Mouse (Mus musculus) myocyte (in vitro differentiated cells): Measurements from ENCODE around the gene Zbtb37. TPM values are rescaled to one million over a fixed set of nuclear protein-coding genes. Genes with fewer than 3 reads are reported as not detected.
"Not testable (repeated sequence)": the region's sequence is repeated elsewhere in the genome, so short reads cannot be mapped to it uniquely, and the experiment has no call there.

Experiments used
- H3K27me3 ChIP-seq: one replicate; pipeline ENCODE4 v1.6.1; 2011; ENCODE audit not compliant: control insufficient read depth, insufficient read depth, insufficient read length
- H3K36me3 ChIP-seq: one replicate; pipeline ENCODE4 v1.6.1; 2011; ENCODE audit not compliant: control insufficient read depth, insufficient read depth
- H3K4me2 ChIP-seq: one replicate; pipeline ENCODE4 v1.6.1; 2011; ENCODE audit warnings: low read depth, control low read depth
- H3K4me3 ChIP-seq: one replicate; pipeline ENCODE4 v1.5.1; 2011; ENCODE audit warnings: mild to moderate bottlenecking, control low read depth, moderate library complexity
- H3K79me2 ChIP-seq: one replicate; pipeline ENCODE4 v1.6.1; 2011; ENCODE audit not compliant: control insufficient read depth, insufficient read depth
- H3ac ChIP-seq: one replicate; pipeline ENCODE4 v1.6.1; 2011; ENCODE audit not compliant: control insufficient read depth, insufficient read length
- CEBPB ChIP-seq: IDR thresholded peaks from 2 replicates; pipeline ENCODE4 v1.6.1; 2011; ENCODE audit warnings: mild to moderate bottlenecking, moderate library complexity; ENCODE audit not compliant: poor library complexity, insufficient read depth, severe bottlenecking
- E2F4 ChIP-seq: IDR thresholded peaks from one replicate; pipeline ENCODE4 v1.6.1; 2011; ENCODE audit warnings: mild to moderate bottlenecking, control low read depth, moderate library complexity; ENCODE audit not compliant: insufficient read depth
- MAX ChIP-seq: IDR thresholded peaks from one replicate; pipeline ENCODE4 v1.6.1; 2011; ENCODE audit warnings: low read depth, mild to moderate bottlenecking, control low read depth
- MYOD1 ChIP-seq, 3 experiments: IDR thresholded peaks; one replicate each; pipeline ENCODE4 v1.6.1; 2011; ENCODE audit warnings: control low read depth in 2 of 3, low read depth in 2 of 3, mild to moderate bottlenecking in 2 of 3, moderate library complexity in 1 of 3; ENCODE audit not compliant: insufficient read length in 2 of 3, control insufficient read depth in 1 of 3
- MYOG ChIP-seq, 3 experiments: IDR thresholded peaks; one replicate each; pipeline ENCODE4 v1.6.1; 2011; ENCODE audit warnings: control low read depth in 2 of 3, low read depth in 2 of 3, mild to moderate bottlenecking in 2 of 3; ENCODE audit not compliant: insufficient read length in 2 of 3, control insufficient read depth in 1 of 3, insufficient read depth in 1 of 3
- POLR2A ChIP-seq: IDR thresholded peaks from one replicate; pipeline ENCODE4 v1.6.1; 2011; ENCODE audit warnings: low read depth, mild to moderate bottlenecking, control low read depth, moderate library complexity; ENCODE audit not compliant: insufficient read length
- POLR2AphosphoS2 ChIP-seq: IDR thresholded peaks from one replicate; pipeline ENCODE4 v1.6.1; 2011; ENCODE audit warnings: low read depth, control low read depth; ENCODE audit not compliant: insufficient read length
- REST ChIP-seq: IDR thresholded peaks from one replicate; pipeline ENCODE4 v1.6.1; 2011; ENCODE audit warnings: mild to moderate bottlenecking, control low read depth, moderate library complexity; ENCODE audit not compliant: insufficient read depth, insufficient read length
- SRF ChIP-seq: IDR thresholded peaks from one replicate; pipeline ENCODE4 v1.6.1; 2011; ENCODE audit warnings: low read depth; ENCODE audit not compliant: control insufficient read depth, insufficient read length
- TCF12 ChIP-seq: IDR thresholded peaks from one replicate; pipeline ENCODE4 v1.6.1; 2011; ENCODE audit warnings: mild to moderate bottlenecking, control low read depth; ENCODE audit not compliant: poor library complexity, insufficient read depth, severe bottlenecking
- TCF3 ChIP-seq: IDR thresholded peaks from one replicate; pipeline ENCODE4 v1.6.1; 2011; ENCODE audit warnings: low read depth, control low read depth; ENCODE audit not compliant: insufficient read length
- USF1 ChIP-seq: IDR thresholded peaks from one replicate; pipeline ENCODE4 v1.6.1; 2011; ENCODE audit warnings: low read depth, mild to moderate bottlenecking, control low read depth, moderate library complexity
- polyA plus RNA-seq: library from polyadenylated mRNA; unstranded; fragments of >200 nt; fragmentation: generic; extraction: Trizol; gene quantifications from one replicate; pipeline ENCODE4 v1.2.1, GENCODE M21; 2012; ENCODE audit warnings: missing spikeins

Zbtb37 gene
- polyA plus RNA-seq, 1 experiment, result 1.4 TPM

DNA sequence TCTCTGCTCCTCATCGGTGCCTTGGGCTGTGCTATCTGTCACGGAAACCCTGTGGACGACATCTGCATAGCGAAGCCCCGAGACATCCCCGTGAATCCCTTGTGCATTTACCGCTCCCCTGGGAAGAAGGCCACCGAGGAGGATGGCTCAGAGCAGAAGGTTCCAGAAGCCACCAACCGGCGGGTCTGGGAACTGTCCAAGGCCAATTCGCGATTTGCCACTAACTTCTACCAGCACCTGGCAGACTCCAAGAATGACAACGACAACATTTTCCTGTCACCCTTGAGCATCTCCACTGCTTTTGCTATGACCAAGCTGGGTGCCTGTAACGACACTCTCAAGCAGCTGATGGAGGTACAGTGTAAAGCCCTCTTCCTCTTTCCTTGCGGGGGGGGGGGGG lies 45.3 kb downstream of the Zbtb37 start:
- no peaks in the 10 kb centered on the region for H3K79me2 ChIP-seq
- H3K27me3 ChIP-seq, result no peaks in the 10 kb centered on the region
- no peak overlapping the region for H3K4me3 ChIP-seq
- TF ChIP-seq REST, result no peak
- no peaks in the 10 kb centered on the region for H3K36me3 ChIP-seq
- H3K4me2 ChIP-seq, result no peak overlapping the region
- no peak overlapping the region for H3ac ChIP-seq

DNA sequence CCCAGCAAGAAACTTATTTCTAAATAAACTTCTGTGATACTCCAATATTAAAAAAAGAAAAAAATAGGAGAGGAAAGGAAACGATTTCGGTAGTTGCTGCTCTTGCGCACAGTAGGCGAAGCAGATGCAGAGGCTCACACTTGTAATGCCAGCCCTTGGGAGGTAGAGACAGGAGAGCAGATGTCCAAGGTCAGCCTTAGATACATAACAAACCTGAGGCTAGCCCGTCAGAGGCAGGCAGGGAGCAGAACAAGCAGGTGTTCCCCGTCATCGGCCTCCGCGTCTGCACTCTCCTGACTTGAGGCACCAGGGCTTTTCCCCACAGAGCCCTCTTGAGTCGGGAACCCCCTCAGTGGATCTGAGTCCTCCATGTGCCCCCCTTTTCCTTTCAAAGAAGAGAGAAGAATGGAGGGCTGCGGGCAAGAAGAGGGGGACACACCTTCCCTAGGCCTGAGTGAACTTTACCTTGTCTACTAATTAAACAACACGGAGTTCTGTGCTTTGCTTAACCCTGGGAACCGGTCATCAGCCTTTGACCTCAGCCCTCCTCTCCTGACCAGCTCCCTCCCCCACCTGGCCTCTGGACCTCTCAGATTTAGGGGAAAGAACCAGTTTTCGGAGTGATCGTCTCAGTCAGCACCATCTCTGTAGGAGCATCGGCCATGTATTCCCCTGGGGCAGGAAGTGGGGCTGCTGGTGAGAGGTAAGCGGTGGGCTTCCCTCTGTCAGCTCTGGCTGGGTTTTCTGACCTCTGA lies 47.6 kb downstream of the Zbtb37 start:
- Histone ChIP-seq H3K4me3 (no peak overlapping the region), H3K4me2 (no peak overlapping the region), H3K36me3 (no peaks in the 10 kb centered on the region), H3K79me2 (no peaks in the 10 kb centered on the region), H3ac (no peak overlapping the region), H3K27me3 (no peaks in the 10 kb centered on the region)
- TF ChIP-seq TCF12 (no peak), REST (no peak), MYOG (IDR thresholded peaks at IDR 0.05; ENCODE audit: control insufficient read depth in 1 of 3, insufficient read depth in 1 of 3, insufficient read length in 2 of 3, low read depth in 2 of 3) (no peak), USF1 (no peak), SRF (no peak), POLR2A (no peak), MYOD1 (IDR thresholded peaks at IDR 0.05; ENCODE audit: control insufficient read depth in 1 of 3, insufficient read length in 2 of 3, low read depth in 2 of 3) (no peak), CEBPB (no peak), MAX (no peak), POLR2AphosphoS2 (no peak), TCF3 (no peak)

DNA sequence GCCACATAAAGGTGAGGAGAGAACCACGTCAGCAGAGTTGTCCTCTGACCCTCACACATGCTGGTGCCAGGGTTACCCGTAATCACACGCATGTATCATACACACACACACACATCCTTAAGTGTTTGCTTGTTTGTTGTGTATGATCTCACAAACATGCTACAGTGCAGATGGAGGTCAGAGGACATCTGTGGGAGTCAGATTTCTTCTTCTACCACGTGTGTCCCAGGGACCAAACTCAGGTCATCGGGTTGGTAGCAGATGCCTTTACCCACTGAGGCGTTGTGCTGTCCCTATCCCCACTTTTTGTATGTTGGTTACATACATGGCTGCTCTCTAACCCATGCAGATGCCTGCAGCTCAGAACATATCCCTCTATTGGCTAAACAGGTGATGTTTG lies 49.2 kb downstream of the Zbtb37 start:
- Histone ChIP-seq H3K79me2 (no peaks in the 10 kb centered on the region), H3K4me2 (no peak overlapping the region), H3ac (no peak overlapping the region), H3K4me3 (no peak overlapping the region), H3K36me3 (no peaks in the 10 kb centered on the region), H3K27me3 (no peaks in the 10 kb centered on the region)
- no peak for TF ChIP-seq TCF3

DNA sequence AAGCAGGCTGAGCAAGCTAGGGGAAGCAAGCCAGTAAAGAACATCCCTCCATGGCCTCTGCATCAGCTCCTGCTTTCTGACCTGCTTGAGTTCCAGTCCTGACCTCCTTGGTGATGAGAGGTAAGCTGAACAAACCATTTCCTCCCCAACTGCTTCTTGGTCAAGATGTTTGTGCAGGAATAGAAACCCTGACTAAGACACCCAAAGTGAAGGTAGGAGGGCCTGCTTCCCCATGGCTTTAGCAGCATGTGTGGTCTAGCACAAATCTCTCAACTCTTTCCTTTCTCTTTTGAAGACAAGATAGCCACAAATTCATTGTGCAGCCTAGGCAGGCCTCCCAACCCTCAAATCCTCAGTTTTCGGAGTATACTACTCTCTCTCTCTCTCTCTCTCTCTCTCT lies 49.9 kb downstream of the Zbtb37 start:
- not testable (repeated sequence) for H3K27me3 ChIP-seq, H3ac ChIP-seq, H3K4me3 ChIP-seq, H3K79me2 ChIP-seq, H3K4me2 ChIP-seq, H3K36me3 ChIP-seq

DNA sequence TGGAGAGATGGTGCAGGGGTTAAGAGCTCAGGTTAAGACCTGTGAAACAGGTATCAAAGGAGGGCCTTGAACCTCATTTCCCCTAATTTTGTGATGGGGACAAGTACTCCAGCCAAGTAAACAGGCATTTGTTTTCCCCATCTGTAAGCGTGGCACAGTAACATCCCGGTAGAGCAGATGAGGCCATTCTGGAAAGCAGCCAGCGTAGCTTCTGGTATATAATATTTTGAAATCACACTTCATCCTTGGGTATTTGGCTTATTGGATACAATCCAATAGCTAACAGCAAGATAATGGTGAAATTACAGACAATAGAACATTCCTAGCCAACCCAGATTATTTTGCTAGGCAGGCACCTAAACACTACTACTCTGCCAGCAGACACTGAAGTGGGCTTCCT lies 51.8 kb downstream of the Zbtb37 start:
- Histone ChIP-seq H3K27me3 (no peaks in the 10 kb centered on the region), H3K4me3 (no peak overlapping the region), H3K79me2 (no peaks in the 10 kb centered on the region), H3K4me2 (no peak overlapping the region), H3ac (no peak overlapping the region), H3K36me3 (no peaks in the 10 kb centered on the region)
- TF ChIP-seq USF1, result no peak
- TF ChIP-seq MAX, result no peak
- no peak for TF ChIP-seq SRF
- no peak for TF ChIP-seq E2F4
- TF ChIP-seq TCF12, result no peak
- TF ChIP-seq POLR2AphosphoS2, result no peak
- no peak for TF ChIP-seq REST

DNA sequence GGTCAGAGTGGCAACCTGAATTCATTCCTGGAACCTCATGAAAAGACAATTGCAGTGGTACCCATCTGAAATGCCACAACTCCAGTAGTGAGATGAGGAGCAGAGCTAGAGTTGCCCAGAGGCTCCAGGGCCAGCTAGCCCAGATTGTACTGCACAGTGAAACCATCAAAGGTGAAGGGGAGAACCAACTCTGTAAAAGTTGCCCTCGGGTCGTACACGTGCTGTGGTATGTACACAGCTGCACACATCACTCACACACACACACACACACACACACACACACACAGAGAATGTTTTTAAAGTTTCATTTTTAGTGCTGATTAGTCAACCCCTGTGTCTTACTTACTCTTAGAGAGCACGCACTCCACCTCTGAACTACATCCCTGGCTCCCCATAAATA lies 53.3 kb downstream of the Zbtb37 start:
- no peak overlapping the region for H3K4me2 ChIP-seq
- TF ChIP-seq USF1 (no peak), POLR2AphosphoS2 (no peak), POLR2A (no peak), MYOG (IDR thresholded peaks at IDR 0.05; ENCODE audit: control insufficient read depth in 1 of 3, insufficient read depth in 1 of 3, insufficient read length in 2 of 3, low read depth in 2 of 3) (no peak), REST (no peak), TCF12 (no peak), MYOD1 (IDR thresholded peaks at IDR 0.05; ENCODE audit: control insufficient read depth in 1 of 3, insufficient read length in 2 of 3, low read depth in 2 of 3) (no peak), SRF (no peak), TCF3 (no peak), E2F4 (no peak), MAX (no peak), CEBPB (no peak)
- H3K36me3 ChIP-seq, result no peaks in the 10 kb centered on the region
- no peak overlapping the region for H3ac ChIP-seq
- H3K79me2 ChIP-seq, result no peaks in the 10 kb centered on the region
- H3K27me3 ChIP-seq, result no peaks in the 10 kb centered on the region
- no peak overlapping the region for H3K4me3 ChIP-seq
